Mouse (Mus musculus) forebrain, embryonic 12.5 days (tissue): Measurements from ENCODE around the gene Stag2. TPM values are rescaled to one million over a fixed set of nuclear protein-coding genes. Genes with fewer than 3 reads are reported as not detected.
A peak's percentile ranks its signal among the peaks of the same experiment; 100 is the strongest.

ENCODE experiments used
- ATAC-seq: fragments of 200-750 bp; cut with Nextera tagmentation; 2 replicates; pipeline ENCODE4 v1.8.0; 2017; ENCODE audit warnings: moderate TSS enrichment; ENCODE audit not compliant: low FRiP score
- H3K27ac ChIP-seq: fragments of 300-500 bp; sonication (generic); 2 replicates; pipeline ENCODE4 v1.5.1; 2016; ENCODE audit warnings: mild to moderate bottlenecking
- H3K27me3 ChIP-seq: fragments of 300-500 bp; sonication (generic); 2 replicates; pipeline ENCODE4 v1.6.1; 2016; ENCODE audit warnings: mild to moderate bottlenecking
- H3K36me3 ChIP-seq: fragments of 300-500 bp; sonication (generic); replicated peaks from 2 replicates; pipeline ENCODE4 v1.6.1; 2016; ENCODE audit warnings: mild to moderate bottlenecking
- H3K4me1 ChIP-seq: fragments of 300-500 bp; sonication (generic); 2 replicates; pipeline ENCODE4 v1.6.1; 2016
- H3K4me2 ChIP-seq: fragments of 300-500 bp; sonication (generic); 2 replicates; pipeline ENCODE4 v1.6.1; 2016; ENCODE audit warnings: mild to moderate bottlenecking, moderate library complexity
- H3K4me3 ChIP-seq: fragments of 300-500 bp; sonication (generic); replicated peaks from 2 replicates; pipeline ENCODE4 v1.5.1; 2016; ENCODE audit warnings: mild to moderate bottlenecking
- H3K9ac ChIP-seq: fragments of 300-500 bp; sonication (generic); 2 replicates; pipeline ENCODE4 v1.6.1; 2016; ENCODE audit warnings: mild to moderate bottlenecking
- H3K9me3 ChIP-seq: fragments of 300-500 bp; sonication (generic); 2 replicates; pipeline ENCODE4 v1.6.1; 2016
- WGBS: fragments of 180-500 bp; shearing (Covaris S2); methylation state at CpG from one replicate; pipeline ENCODE4 v1.1.7; 2016; 5-methylcytosine and 5-hydroxymethylcytosine counted together
- polyA plus RNA-seq: library from polyadenylated mRNA; unstranded; fragments of >200 nt; fragmentation: Nextera tagmentation; extraction: Ambion mirVana; gene quantifications from 2 replicates; pipeline ENCODE4 v1.2.1, GENCODE M21; 2016

Stag2 gene
- polyA plus RNA-seq, 1 experiment from 2014 or later, result 67.2 TPM

GRCm38 (mm10) chrX:42151024-42151754, 2.1 kb downstream of the Stag2 start:
- 15% methylated on average over 25 of the region's 25 CpGs for WGBS
- ATAC-seq, result no peak
- Histone ChIP-seq H3K4me1 (0 out of 2 replicates have a peak, but pooled peaks cover 2% of the 10 kb centered on the region), H3K9ac (peak overlapping the region; percentile 87), H3K36me3 (no peaks in the 10 kb centered on the region), H3K27ac (peak overlapping the region; percentile 98), H3K4me2 (peak overlapping the region; percentile 50), H3K9me3 (no peaks in the 10 kb centered on the region), H3K4me3 (peak overlapping the region; percentile 61), H3K27me3 (no peaks in the 10 kb centered on the region)

- Histone ChIP-seq H3K4me2 (peak overlapping the region; percentile 50), H3K4me3 (peak overlapping the region; percentile 61), H3K4me1 (0 out of 2 replicates have a peak, but pooled peaks cover 2% of the 10 kb centered on the region), H3K27me3 (no peaks in the 10 kb centered on the region), H3K9ac (peak overlapping the region; percentile 87), H3K27ac (peak overlapping the region; percentile 98), H3K9me3 (no peaks in the 10 kb centered on the region), H3K36me3 (no peaks in the 10 kb centered on the region)
- peak; percentile 48 for ATAC-seq
- WGBS, result 12% methylated on average over 17 of the region's 17 CpGs
These were observed 2.8 kb downstream of the Stag2 start for GRCm38 (mm10) chrX:42151903-42152369.

GRCm38 (mm10) chrX:42153056-42153455, 3.9 kb downstream of the Stag2 start:
- no peaks in the 10 kb centered on the region for H3K9me3 ChIP-seq
- H3K4me3 ChIP-seq, result peak overlapping the region; percentile 61
- H3K27ac ChIP-seq, result no peak overlapping the region
- H3K36me3 ChIP-seq, result no peaks in the 10 kb centered on the region
- 0 out of 2 replicates have a peak, but pooled peaks cover 2% of the 10 kb centered on the region for H3K4me1 ChIP-seq
- no peaks in the 10 kb centered on the region for H3K27me3 ChIP-seq
- 29% methylated on average over 4 of the region's 4 CpGs for WGBS
- 0 out of 2 replicates have a peak overlapping the region, but pooled peaks have one; percentile 3 for H3K9ac ChIP-seq
- no peak for ATAC-seq
- peak overlapping the region; percentile 50 for H3K4me2 ChIP-seq

DNA sequence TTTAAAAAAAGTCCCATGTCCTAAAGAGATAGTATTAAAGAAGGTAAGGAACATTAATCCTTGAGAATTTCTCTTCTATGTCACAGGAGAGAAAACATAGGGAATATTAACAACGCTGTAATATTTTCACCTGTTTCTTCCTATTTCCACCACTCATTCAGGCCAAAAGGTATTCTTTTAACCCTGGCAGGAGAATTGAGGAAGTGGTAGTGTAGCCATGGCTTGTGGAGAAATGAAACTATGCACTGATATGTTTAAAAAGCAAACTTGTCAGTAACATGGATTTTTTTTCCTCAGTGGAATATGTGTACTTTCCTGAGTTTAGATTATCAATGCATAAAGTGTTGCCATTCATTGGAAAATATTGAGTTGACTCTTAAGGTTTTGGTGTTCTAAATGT, 16.3 kb downstream of the Stag2 start:
- Histone ChIP-seq H3K4me1 (no peaks in the 10 kb centered on the region), H3K9me3 (no peaks in the 10 kb centered on the region), H3K9ac (no peak overlapping the region), H3K4me3 (no peak overlapping the region), H3K27ac (no peak overlapping the region), H3K36me3 (no peaks in the 10 kb centered on the region), H3K27me3 (no peaks in the 10 kb centered on the region), H3K4me2 (no peak overlapping the region)
- WGBS, result 84% methylated on average over 1 of the region's 1 CpGs
- no peak for ATAC-seq

GRCm38 (mm10) chrX:42170811-42171210, 21.7 kb downstream of the Stag2 start:
- ATAC-seq, result no peak
- Histone ChIP-seq H3K9ac (no peak overlapping the region), H3K4me2 (no peak overlapping the region), H3K27me3 (no peaks in the 10 kb centered on the region), H3K4me1 (no peaks in the 10 kb centered on the region), H3K27ac (no peak overlapping the region), H3K4me3 (no peak overlapping the region), H3K9me3 (no peaks in the 10 kb centered on the region), H3K36me3 (no peaks in the 10 kb centered on the region)
- WGBS, result 88% methylated on average over 5 of the region's 5 CpGs

- Histone ChIP-seq H3K4me1 (no peaks in the 10 kb centered on the region), H3K27ac (no peak overlapping the region), H3K9ac (no peak overlapping the region), H3K4me3 (no peak overlapping the region), H3K36me3 (no peaks in the 10 kb centered on the region), H3K4me2 (no peak overlapping the region), H3K27me3 (no peaks in the 10 kb centered on the region), H3K9me3 (no peaks in the 10 kb centered on the region)
- no peak for ATAC-seq
- 65% methylated on average over 3 of the region's 3 CpGs for WGBS
These were observed 38.5 kb downstream of the Stag2 start for GRCm38 (mm10) chrX:42187590-42187989.

DNA sequence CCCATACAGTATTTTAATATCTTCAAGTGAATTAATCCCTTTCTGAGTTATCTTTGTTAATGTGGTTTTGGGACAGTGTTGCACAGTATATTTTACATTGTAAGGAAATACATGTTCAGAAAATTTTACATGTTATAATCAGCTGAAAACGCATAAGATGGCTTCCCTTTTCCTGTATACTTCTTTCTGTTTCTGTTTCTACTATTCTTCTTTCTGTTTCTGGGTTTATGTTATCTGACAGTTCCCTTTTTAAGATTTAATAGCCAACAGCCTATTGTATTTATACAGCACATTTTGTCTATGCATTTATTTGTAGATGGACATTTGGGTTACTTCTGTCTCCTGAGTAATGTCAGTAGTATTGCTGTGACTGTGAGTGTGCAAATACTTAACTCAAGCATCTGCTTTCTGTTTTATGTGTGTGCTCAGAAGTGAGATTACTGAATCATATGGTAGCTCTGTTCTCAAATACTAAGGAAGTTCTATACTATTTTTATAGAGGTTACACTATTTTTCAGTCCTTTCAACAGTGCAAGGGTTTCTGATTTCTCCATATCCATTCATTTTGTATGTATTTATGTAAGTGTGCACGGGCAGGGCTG, 39.8 kb downstream of the Stag2 start:
- Histone ChIP-seq H3K4me1 (no peaks in the 10 kb centered on the region), H3K4me3 (no peak overlapping the region), H3K36me3 (no peaks in the 10 kb centered on the region), H3K27ac (no peak overlapping the region), H3K9me3 (no peaks in the 10 kb centered on the region), H3K4me2 (no peak overlapping the region), H3K27me3 (no peaks in the 10 kb centered on the region), H3K9ac (no peak overlapping the region)
- WGBS, result 81% methylated on average over 2 of the region's 2 CpGs
- no peak for ATAC-seq

- no peak overlapping the region for H3K9ac ChIP-seq
- no peak overlapping the region for H3K27ac ChIP-seq
- no peaks in the 10 kb centered on the region for H3K27me3 ChIP-seq
- H3K36me3 ChIP-seq, result no peaks in the 10 kb centered on the region
- WGBS, result 81% methylated on average over 3 of the region's 3 CpGs
- ATAC-seq, result no peak
- no peak overlapping the region for H3K4me3 ChIP-seq
- H3K4me2 ChIP-seq, result no peak overlapping the region
- H3K9me3 ChIP-seq, result no peaks in the 10 kb centered on the region
- no peaks in the 10 kb centered on the region for H3K4me1 ChIP-seq
These were observed 45.5 kb downstream of the Stag2 start for GRCm38 (mm10) chrX:42194608-42195007.

DNA sequence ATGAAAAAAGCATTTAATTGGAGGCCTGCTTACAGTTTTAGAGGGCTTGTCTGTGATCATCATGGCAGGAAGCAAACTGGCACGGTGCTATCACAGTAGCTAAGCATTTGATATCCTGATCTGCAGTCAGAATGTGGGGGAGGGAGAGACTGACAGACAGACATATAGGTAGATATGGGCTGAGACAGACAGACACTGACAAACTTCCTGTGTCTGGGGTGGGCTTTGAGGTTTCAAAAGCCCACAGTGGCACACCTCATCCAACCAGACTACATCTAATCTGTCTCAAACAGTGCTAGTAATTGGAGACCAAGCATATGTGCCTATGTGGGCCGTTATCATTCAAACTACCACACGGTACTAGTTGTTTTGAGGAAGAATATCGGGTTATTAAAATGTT, 53.4 kb downstream of the Stag2 start:
- no peak overlapping the region for H3K27ac ChIP-seq

GRCm38 (mm10) chrX:42215742-42216141, 66.6 kb downstream of the Stag2 start:
- Histone ChIP-seq H3K27me3 (no peaks in the 10 kb centered on the region), H3K27ac (no peak overlapping the region), H3K9me3 (no peaks in the 10 kb centered on the region), H3K4me1 (no peaks in the 10 kb centered on the region), H3K36me3 (0 out of 2 replicates have a peak, but pooled peaks cover 6% of the 10 kb centered on the region), H3K9ac (no peak overlapping the region), H3K4me2 (no peak overlapping the region), H3K4me3 (no peak overlapping the region)
- 88% methylated on average over 1 of the region's 1 CpGs for whole genome bisulfite sequencing
- no peak for ATAC-seq

More for the DNA sequence above, 53.4 kb downstream of the Stag2 start:
- 88% methylated on average over 4 of the region's 4 CpGs for WGBS
- Histone ChIP-seq H3K4me1 (no peaks in the 10 kb centered on the region), H3K9ac (no peak overlapping the region), H3K4me3 (no peak overlapping the region), H3K36me3 (no peaks in the 10 kb centered on the region; the same call in 1 of the 2 replicates), H3K9me3 (no peaks in the 10 kb centered on the region), H3K27me3 (no peaks in the 10 kb centered on the region), H3K4me2 (no peak overlapping the region)
- no peak for ATAC-seq

DNA sequence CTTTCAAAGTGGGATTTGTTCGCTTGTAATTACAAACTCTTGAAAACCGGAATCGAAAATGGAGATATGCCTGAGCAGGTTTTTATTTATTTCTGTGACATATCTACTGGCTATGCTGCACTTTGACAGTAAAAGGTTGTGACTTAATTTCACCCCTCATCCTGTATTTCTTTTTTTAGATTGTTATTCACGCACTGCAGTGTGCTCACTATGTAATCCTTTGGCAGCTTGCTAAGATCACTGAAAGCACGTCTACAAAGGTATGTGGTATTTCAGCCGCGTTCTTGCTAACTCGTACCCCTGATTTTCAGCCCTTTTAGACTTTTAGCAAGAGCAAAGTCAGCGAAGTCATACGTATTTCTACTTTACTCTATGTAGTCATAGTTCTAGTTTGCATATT, 101.2 kb downstream of the Stag2 start:
- no peaks in the 10 kb centered on the region for H3K27me3 ChIP-seq
- H3K4me3 ChIP-seq, result no peak overlapping the region
- H3K9ac ChIP-seq, result no peak overlapping the region
- H3K27ac ChIP-seq, result no peak overlapping the region
- H3K36me3 ChIP-seq, result no peaks in the 10 kb centered on the region
- no peak overlapping the region for H3K4me2 ChIP-seq
- WGBS, result 92% methylated on average over 10 of the region's 10 CpGs
- H3K4me1 ChIP-seq, result no peaks in the 10 kb centered on the region
- ATAC-seq, result no peak
- no peaks in the 10 kb centered on the region for H3K9me3 ChIP-seq

DNA sequence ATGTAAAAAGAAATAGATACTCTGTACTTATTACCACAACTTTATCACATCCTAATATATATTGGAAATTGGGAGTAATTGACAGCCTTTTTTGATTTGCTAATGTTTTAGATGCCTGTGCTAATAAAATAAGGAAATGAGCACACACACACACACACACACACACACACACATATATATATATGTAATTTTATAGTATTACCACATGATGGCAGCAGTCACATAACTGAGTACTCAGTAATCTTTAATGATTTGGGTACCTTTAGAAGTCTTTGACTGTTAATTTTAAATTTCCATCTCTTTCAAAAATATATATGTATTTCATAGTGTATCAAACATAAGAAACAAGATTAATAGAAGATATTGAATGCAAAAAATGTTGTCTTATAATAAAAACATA, 123.6 kb downstream of the Stag2 start:
- Histone ChIP-seq H3K9me3 (no peaks in the 10 kb centered on the region), H3K27ac (no peak overlapping the region), H3K36me3 (0 out of 2 replicates have a peak, but pooled peaks cover under 1% of the 10 kb centered on the region), H3K4me3 (no peak overlapping the region), H3K9ac (no peak overlapping the region), H3K4me2 (no peak overlapping the region), H3K4me1 (no peaks in the 10 kb centered on the region), H3K27me3 (no peaks in the 10 kb centered on the region)
- ATAC-seq, result no peak

DNA sequence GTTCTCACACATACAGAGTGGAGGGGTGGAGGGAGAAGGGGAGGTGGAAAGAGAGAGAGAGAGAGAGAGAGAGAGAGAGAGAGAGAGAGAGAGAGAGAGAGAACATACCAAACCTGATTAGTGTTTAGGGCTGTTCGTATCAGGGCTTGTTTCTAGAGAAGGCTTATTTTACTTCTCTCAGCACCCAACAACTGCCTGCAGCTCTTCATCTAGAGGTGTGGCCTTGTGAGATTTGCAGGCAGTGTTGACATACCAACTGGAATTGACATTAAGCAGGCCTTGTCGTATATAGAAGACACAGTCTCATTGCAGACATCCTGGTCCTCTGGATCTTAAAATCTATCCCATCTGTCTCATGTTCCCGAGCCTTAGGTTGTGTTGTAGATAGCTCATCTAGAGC, 141.1 kb downstream of the Stag2 start:
- H3K9me3 ChIP-seq, result no peaks in the 10 kb centered on the region
- 77% methylated on average over 3 of the region's 3 CpGs for WGBS
- H3K4me3 ChIP-seq, result no peak overlapping the region
- no peaks in the 10 kb centered on the region for H3K36me3 ChIP-seq
- no peak overlapping the region for H3K9ac ChIP-seq
- ATAC-seq, result no peak
- H3K4me2 ChIP-seq, result no peak overlapping the region
- no peak overlapping the region for H3K27ac ChIP-seq
- no peaks in the 10 kb centered on the region for H3K27me3 ChIP-seq
- H3K4me1 ChIP-seq, result no peaks in the 10 kb centered on the region
